Comparison of ENCODE assay signal across 15 mouse cellular contexts in the genomic region with DNA sequence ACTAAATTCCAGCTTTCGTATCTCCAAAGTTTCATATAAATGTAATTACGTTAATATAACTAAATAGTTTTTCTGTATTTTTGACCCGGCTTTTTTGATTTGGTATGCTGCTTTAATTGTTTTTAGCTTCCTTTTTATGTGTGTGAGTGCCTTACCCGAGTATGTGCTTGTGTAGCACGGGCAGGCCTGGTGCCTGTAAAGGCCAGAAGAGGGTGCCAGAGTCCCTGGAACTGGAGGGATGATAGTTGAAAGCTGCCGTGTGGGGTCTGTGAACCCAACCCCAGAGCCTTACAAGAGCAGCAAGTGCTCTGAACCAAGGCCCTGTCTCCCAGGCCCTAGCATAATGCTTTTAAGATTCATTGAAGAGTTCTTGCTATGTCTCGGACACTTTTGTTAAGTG. TPM values are rescaled to one million over a fixed set of nuclear protein-coding genes. Genes with fewer than 3 reads are reported as not detected.
DNase-seq lines count a peak whose midpoint lies in the region; ATAC-seq and TF ChIP-seq lines count a peak whose summit lies in the region.
"Had no signal": no experiment of that assay in that cellular context is flagged by ENCODE, and none has a peak within 500 bp of the region (broad histone marks: within the 10 kb centered on the region; RNA-seq: fewer than 3 reads in every experiment).

No protein-coding gene starts in this region.

- H3K4me3 ChIP-seq in heart, embryonic 10.5 days, result no peak overlapping the region
- no peak overlapping the region for H3K4me3 ChIP-seq in heart, embryonic 12.5 days
- H3K4me3 ChIP-seq in lung, adult 2 months (replicated peaks; ENCODE audit: extremely low read depth, low read depth, low read length), result no peak overlapping the region
- H3K4me3 ChIP-seq in E14TG2a.4 (replicated peaks; ENCODE audit: low read length), result no peak overlapping the region
- H3K4me3 ChIP-seq: embryonic facial prominence, embryonic 13.5 days; heart, embryonic 13.5 days; hindbrain, embryonic 13.5 days; limb, embryonic 15.5 days had no signal

- H3K27ac ChIP-seq in heart, embryonic 10.5 days, result no peak overlapping the region
- no peak overlapping the region for H3K27ac ChIP-seq in heart, embryonic 12.5 days (ENCODE audit: poor library complexity, severe bottlenecking)
- H3K27ac ChIP-seq: embryonic facial prominence, embryonic 13.5 days; heart, embryonic 13.5 days; hindbrain, embryonic 13.5 days; limb, embryonic 15.5 days had no signal

- H3K9me3 ChIP-seq in heart, embryonic 10.5 days, result no peaks in the 10 kb centered on the region
- 0 out of 2 replicates have a peak, but pooled peaks cover 3% of the 10 kb centered on the region for H3K9me3 ChIP-seq in heart, embryonic 12.5 days (replicated peaks)
- H3K9me3 ChIP-seq in E14TG2a.4 (ENCODE audit: low read length), result peaks cover 3% of the 10 kb centered on the region; the same call in 1 of the 2 replicates
- H3K9me3 ChIP-seq: embryonic facial prominence, embryonic 13.5 days; heart, embryonic 13.5 days; hindbrain, embryonic 13.5 days; limb, embryonic 15.5 days had no signal

- H3K27me3 ChIP-seq in heart, embryonic 10.5 days (ENCODE audit: insufficient read depth, poor library complexity, severe bottlenecking), result no peaks in the 10 kb centered on the region
- no peaks in the 10 kb centered on the region for H3K27me3 ChIP-seq in heart, embryonic 12.5 days (replicated peaks)
- peaks cover 37% of the 10 kb centered on the region for H3K27me3 ChIP-seq in E14TG2a.4 (ENCODE audit: insufficient read depth, low read length)
- H3K27me3 ChIP-seq: embryonic facial prominence, embryonic 13.5 days; heart, embryonic 13.5 days; limb, embryonic 15.5 days had no signal

- peaks cover 8% of the 10 kb centered on the region for H3K36me3 ChIP-seq in heart, embryonic 10.5 days
- peaks cover 3% of the 10 kb centered on the region for H3K36me3 ChIP-seq in heart, embryonic 12.5 days
- no peaks in the 10 kb centered on the region for H3K36me3 ChIP-seq in E14TG2a.4 (ENCODE audit: insufficient read depth, low read length)
- H3K36me3 ChIP-seq: embryonic facial prominence, embryonic 13.5 days; hindbrain, embryonic 13.5 days; limb, embryonic 15.5 days had no signal

- 86% methylated on average over 7 of the region's 7 CpGs for WGBS in heart, embryonic 10.5 days
- WGBS in heart, embryonic 12.5 days, result 86% methylated on average over 7 of the region's 7 CpGs
- 79% methylated on average over 7 of the region's 7 CpGs for WGBS in lung, adult 2 months

- no peak for TF ChIP-seq POLR2A in lung, adult 2 months (IDR thresholded peaks at IDR 0.05; ENCODE audit: borderline replicate concordance, extremely low read depth, low read depth, low read length)

- TF ChIP-seq CTCF in lung, adult 2 months (IDR thresholded peaks at IDR 0.05; ENCODE audit: insufficient read depth, low read length), result peak; percentile 41; the same call in 1 of the 2 replicates
- TF ChIP-seq CTCF in E14TG2a.4 (conservative IDR thresholded peaks at IDR 0.05; ENCODE audit: low read length), result peak; percentile 76

- peak; percentile 28 for DNase-seq in heart, embryonic 10.5 days (ENCODE audit: low spot score)
- no peak for DNase-seq in lung, adult 2 months
- no peak for DNase-seq in lung, postnatal 36 days
- peak; percentile 22 for DNase-seq in WW6 (ENCODE audit: low read depth, low spot score)
- DNase-seq in right cerebral cortex, postnatal 36 days (ENCODE audit: low spot score in 2 of 2), result no peak
- no peak for DNase-seq in ovary, postnatal 10 days (ENCODE audit: low spot score)
- DNase-seq: kidney, adult 18-20 months; right cerebral cortex, postnatal 25 days had no signal

- no peaks in the 10 kb centered on the region for H3K4me1 ChIP-seq in heart, embryonic 10.5 days
- peaks cover 3% of the 10 kb centered on the region; the same call in 1 of the 2 replicates for H3K4me1 ChIP-seq in heart, embryonic 12.5 days (replicated peaks)
- peaks cover 5% of the 10 kb centered on the region; the same call in 1 of the 2 replicates for H3K4me1 ChIP-seq in lung, adult 2 months (ENCODE audit: control insufficient read depth, insufficient read depth, low read length)
- peaks cover 5% of the 10 kb centered on the region; the same call in 1 of the 2 replicates for H3K4me1 ChIP-seq in E14TG2a.4 (replicated peaks; ENCODE audit: low read depth, low read length)

- ATAC-seq in heart, embryonic 12.5 days (ENCODE audit: insufficient number of reproducible peaks, low FRiP score), result no peak
- ATAC-seq: CD4-positive, CD25-positive, alpha-beta regulatory T cell, adult 4 months had no signal

- no peak overlapping the region for H3K4me2 ChIP-seq in heart, embryonic 12.5 days
- H3K4me2 ChIP-seq: embryonic facial prominence, embryonic 13.5 days; heart, embryonic 13.5 days; hindbrain, embryonic 13.5 days; limb, embryonic 15.5 days had no signal

- no peak overlapping the region for H3K9ac ChIP-seq in heart, embryonic 12.5 days
- H3K9ac ChIP-seq: embryonic facial prominence, embryonic 13.5 days; heart, embryonic 13.5 days; hindbrain, embryonic 13.5 days; limb, embryonic 15.5 days had no signal

RNA-seq across cellular contexts. Expression of a gene that starts 4.4 kb away (rescaled TPM):
- polyA plus RNA-seq in heart, embryonic 10.5 days (2016; fragmentation: Nextera tagmentation; extraction: Ambion mirVana), result 68.3 and 92.7 TPM in 2 replicates
- 81.7 and 82.9 TPM in 2 replicates for polyA plus RNA-seq in heart, embryonic 12.5 days (2016; fragmentation: Nextera tagmentation; extraction: Ambion mirVana)
- 51.0 and 73.8 TPM in 2 replicates for polyA plus RNA-seq in lung, adult 2 months (2012; rRNA removed)

Comparison
In these comparisons a context has a peak if more than half of its experiments do, and no peak if none do; other contexts are left out.
1. DNase-seq: peak in heart, embryonic 10.5 days (single experiment) and WW6 (single experiment); none in lung, adult 2 months (single experiment), lung, postnatal 36 days (single experiment), right cerebral cortex, postnatal 36 days (0 of 2) and ovary, postnatal 10 days (single experiment).